Mouse (Mus musculus) brain, embryonic 14.5 days (tissue): Measurements from ENCODE around the gene Akap9. TPM values are rescaled to one million over a fixed set of nuclear protein-coding genes. Genes with fewer than 3 reads are reported as not detected.
A peak's percentile ranks its signal among the peaks of the same experiment; 100 is the strongest.
"Not testable (repeated sequence)": the region's sequence is repeated elsewhere in the genome, so short reads cannot be mapped to it uniquely, and the experiment has no call there.

Source experiments
- DNase-seq: peaks from one replicate; pipeline ENCODE4 v3.0.0-alpha.2; 2011; ENCODE audit warnings: low read depth
- CTCF ChIP-seq: fragments of 200-500 bp; IDR thresholded peaks from 2 replicates; pipeline ENCODE4 v1.5.1; 2012; ENCODE audit warnings: inconsistent platforms, mild to moderate bottlenecking, moderate library complexity, borderline replicate concordance; ENCODE audit not compliant: insufficient read depth, insufficient read length; ENCODE audit errors: extremely low read depth
- POLR2A ChIP-seq: fragments of 200-500 bp; IDR thresholded peaks from 2 replicates; pipeline ENCODE4 v1.6.1; 2012; ENCODE audit warnings: mild to moderate bottlenecking, inconsistent platforms, borderline replicate concordance; ENCODE audit not compliant: poor library complexity, insufficient read depth, insufficient read length, severe bottlenecking; ENCODE audit errors: extremely low read depth
- polyA plus RNA-seq: library from polyadenylated mRNA; depleted of rRNA; stranded (reverse); fragments of >200 nt; gene quantifications from 2 replicates; pipeline ENCODE4 v1.2.3, GENCODE M21; 2012

The Akap9 gene
- polyA plus RNA-seq, 1 experiment = 79.1 TPM

DNA sequence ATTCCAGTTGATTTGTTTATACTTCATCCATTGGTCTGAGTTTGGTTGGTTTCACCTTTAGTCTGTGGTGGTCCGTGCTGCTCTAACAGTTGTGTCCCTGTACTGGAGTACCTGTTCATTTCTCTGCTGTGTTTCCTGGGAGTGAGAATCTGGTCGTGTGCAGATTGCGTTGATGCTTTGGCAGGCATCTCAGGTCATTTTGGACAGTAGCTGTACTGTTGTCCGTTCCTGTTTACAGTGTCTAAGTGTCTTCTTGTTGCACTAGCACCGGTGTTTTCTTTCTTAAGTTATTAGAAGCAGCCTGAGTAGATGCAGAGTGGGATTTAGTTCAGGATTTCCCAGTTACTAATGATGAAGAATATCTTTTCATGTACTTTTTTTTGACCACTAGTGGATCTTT, 7.4 kb downstream of the Akap9 start:
- TF ChIP-seq POLR2A (no peak), CTCF (no peak)

GRCm38 (mm10) chr5:3935778-3936554, 8.1 kb downstream of the Akap9 start:
- DNase-seq = no peak
- no peak for TF ChIP-seq CTCF
- no peak for TF ChIP-seq POLR2A

More for the DNA sequence above, 7.4 kb downstream of the Akap9 start:
- no peak for DNase-seq

DNA sequence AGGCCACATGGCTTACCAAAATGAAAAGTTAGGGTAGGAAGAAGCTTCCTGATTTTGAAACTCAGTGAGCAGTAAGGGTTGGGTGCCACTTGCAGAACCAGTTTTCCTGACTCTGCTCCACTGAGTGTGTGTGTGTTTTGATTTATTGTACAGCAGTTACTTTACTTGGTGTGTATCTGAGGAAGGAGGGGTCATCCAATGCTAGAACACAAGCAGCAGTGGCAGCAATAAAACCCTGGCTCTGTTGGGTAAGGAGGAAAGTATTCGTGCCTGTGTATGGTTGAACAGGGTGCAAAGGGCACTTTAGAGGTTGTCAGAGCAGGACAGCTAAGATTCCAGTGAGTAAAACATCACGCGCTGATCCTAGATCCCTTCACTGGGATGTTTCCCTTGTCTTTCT, 11.1 kb downstream of the Akap9 start:
- no peak for DNase-seq
- TF ChIP-seq POLR2A = no peak
- no peak for TF ChIP-seq CTCF

DNA sequence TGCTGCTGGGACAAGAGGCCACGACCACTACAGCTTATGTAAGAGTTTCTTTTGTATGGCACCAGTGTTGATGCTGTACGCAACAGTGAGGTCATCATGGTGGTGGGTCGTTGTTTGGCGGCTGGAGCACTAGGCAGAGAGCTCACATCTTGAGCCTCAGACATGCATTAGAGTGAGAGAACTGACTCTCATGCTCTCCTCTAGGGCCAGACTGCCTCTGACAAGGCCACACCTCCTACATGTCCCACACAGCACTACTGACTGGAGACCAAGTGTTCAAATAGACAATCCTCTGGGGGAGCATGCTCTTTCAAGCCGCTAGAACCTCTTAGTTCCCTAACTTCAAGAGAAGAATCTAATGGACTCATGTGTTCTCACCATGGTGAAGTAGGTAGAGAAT, 11.5 kb downstream of the Akap9 start:
- no peak for DNase-seq
- TF ChIP-seq POLR2A (no peak), CTCF (no peak)

DNA sequence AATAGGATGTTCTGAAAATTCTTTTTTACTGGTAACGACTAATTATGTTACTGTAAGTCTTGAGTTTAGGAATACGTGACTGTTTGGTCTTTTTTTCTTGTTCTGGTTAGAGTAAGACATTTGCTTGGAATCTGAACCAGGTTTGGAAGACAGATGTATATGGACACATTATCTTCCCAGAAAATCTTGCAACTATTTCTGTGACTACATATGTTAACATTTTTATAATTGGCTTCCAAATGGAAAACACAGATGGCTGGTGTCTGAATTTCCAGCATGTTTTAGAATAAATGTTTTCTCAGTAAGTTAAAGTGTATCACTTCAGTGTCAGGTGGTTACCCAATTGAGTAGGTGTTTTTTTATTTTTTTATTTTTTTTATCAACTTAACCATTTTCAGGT, 13.4 kb downstream of the Akap9 start:
- DNase-seq = peak; percentile 60
- TF ChIP-seq CTCF (no peak), POLR2A (no peak)

GRCm38 (mm10) chr5:3943169-3943568, 15.3 kb downstream of the Akap9 start:
- DNase-seq = not testable (repeated sequence)

DNA sequence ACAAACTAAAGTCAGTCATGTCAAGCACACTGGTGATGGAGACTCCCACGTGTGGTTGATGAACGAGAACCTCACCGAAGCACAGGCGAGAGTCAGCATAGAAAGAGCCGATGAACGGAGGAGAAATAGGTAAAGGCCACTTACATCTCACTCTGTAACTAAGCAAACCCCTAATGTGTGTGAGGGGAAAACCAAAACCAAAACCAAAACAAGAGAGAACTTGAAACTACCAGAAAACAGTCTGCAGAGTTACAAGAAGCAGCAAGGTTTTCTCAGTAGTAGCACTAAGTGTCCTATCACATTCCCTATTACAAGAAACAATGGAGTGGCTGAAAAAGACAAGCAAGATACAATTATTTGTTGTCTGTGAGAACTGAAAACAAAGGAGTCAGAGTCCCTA, 24.6 kb downstream of the Akap9 start:
- TF ChIP-seq POLR2A = no peak
- TF ChIP-seq CTCF = no peak
- DNase-seq = no peak

GRCm38 (mm10) chr5:3954541-3954940, 26.7 kb downstream of the Akap9 start:
- DNase-seq = no peak
- TF ChIP-seq POLR2A (no peak), CTCF (no peak)

- TF ChIP-seq CTCF (no peak), POLR2A (no peak)
- DNase-seq = no peak
These were observed 33.4 kb downstream of the Akap9 start for GRCm38 (mm10) chr5:3961286-3961685.

GRCm38 (mm10) chr5:3968415-3968814, 40.6 kb downstream of the Akap9 start:
- TF ChIP-seq CTCF (no peak), POLR2A (no peak)
- DNase-seq = no peak

DNA sequence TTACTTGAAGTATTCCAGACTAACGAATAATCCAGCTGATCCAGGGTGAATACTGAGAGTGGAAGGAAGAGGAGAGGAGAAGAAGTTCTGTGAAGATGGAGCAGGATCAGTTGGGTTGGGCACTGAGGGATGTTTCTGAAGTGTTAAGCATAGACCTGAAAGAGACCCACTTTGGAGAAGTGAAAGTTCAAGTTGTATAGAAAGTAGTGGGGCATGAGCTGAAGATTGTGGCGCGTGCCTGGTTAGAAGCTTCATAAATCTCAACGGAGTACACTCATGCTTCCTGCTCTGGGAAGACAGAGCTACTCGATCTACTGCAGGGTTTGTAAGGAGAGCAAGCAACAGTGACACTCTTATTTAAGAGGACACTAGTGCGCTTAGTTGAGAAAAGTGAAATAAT, 41.3 kb downstream of the Akap9 start:
- TF ChIP-seq CTCF (no peak), POLR2A (no peak)
- no peak for DNase-seq

DNA sequence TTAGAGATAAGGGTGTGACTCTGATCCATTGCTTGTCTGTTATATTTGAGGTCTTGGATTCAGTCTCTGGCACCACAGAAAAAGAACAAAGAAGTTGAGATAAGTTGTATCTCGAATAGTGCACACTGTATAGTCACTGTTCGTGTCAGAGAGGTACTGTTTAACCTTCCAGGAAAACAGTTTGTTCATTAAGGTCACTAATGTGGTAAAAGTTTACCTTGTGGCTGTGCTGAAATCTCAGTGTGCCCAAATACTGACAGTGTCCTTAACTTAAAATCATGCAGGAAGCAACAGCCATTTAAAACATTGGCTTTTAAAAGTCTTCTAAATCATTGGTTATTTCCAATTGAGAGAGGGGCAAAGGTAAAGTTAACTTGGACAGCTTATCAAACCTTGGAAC, 43.1 kb downstream of the Akap9 start:
- TF ChIP-seq CTCF (no peak), POLR2A (no peak)
- DNase-seq = no peak
